Mouse (Mus musculus): ENCODE measurements around the gene Pex11b. TPM values are rescaled to one million over a fixed set of nuclear protein-coding genes. Genes with fewer than 3 reads are reported as not detected.

Gene Pex11b
- total and polyA plus RNA-seq, 2 experiments, result 31.4 to 40.8 TPM

DNA sequence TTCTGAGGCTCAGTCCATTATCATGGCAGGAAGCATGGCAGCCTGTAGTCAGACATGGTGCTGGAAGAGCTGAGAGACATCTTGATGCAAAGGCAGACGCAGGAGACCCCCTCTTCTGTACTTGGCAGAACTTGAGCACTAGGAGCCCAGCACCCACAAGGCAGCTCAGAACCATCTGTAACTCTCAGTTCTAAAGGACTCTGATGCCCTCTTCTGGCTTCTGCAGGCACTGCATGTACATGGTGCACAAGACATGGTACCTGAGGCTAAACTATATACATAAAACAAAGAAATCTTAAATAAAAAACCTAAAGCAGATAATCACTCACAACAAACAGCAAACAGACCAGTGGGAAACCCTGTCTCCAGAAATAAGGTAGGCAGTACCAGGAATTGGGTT is 4.0 kb downstream of the Pex11b start:
- Histone ChIP-seq H3K36me3 (ENCODE audit: control insufficient read depth, insufficient read depth, low read length) (peaks cover 15% of the 10 kb centered on the region; the same call in 1 of the 2 replicates), H3K27me3 (ENCODE audit: control insufficient read depth, insufficient read depth, low read length) (no peaks in the 10 kb centered on the region), H3K27ac (replicated peaks; ENCODE audit: insufficient read depth, low read depth, low read length) (no peak overlapping the region), H3K4me1 (ENCODE audit: control insufficient read depth, insufficient read depth, low read length) (peaks cover 14% of the 10 kb centered on the region), H3K9ac (ENCODE audit: low read depth, low read length) (no peak overlapping the region), H3K79me2 (ENCODE audit: control insufficient read depth, insufficient read depth, low read length) (peaks cover 4% of the 10 kb centered on the region; the same call in 1 of the 2 replicates), H3K4me3 (ENCODE audit: insufficient read depth, low read depth, low read length) (no peak overlapping the region)
- TF ChIP-seq POLR2A (IDR thresholded peaks at IDR 0.05; ENCODE audit: extremely low read depth, insufficient read depth, low read length) (no peak), CTCF (IDR thresholded peaks at IDR 0.05; ENCODE audit: low read depth, low read length) (peak; percentile 69)
- 92% methylated on average over 1 of the region's 1 CpGs for WGBS
- peak; percentile 59 for DNase-seq (ENCODE audit: extremely low read depth, low read depth, low spot score)

DNA sequence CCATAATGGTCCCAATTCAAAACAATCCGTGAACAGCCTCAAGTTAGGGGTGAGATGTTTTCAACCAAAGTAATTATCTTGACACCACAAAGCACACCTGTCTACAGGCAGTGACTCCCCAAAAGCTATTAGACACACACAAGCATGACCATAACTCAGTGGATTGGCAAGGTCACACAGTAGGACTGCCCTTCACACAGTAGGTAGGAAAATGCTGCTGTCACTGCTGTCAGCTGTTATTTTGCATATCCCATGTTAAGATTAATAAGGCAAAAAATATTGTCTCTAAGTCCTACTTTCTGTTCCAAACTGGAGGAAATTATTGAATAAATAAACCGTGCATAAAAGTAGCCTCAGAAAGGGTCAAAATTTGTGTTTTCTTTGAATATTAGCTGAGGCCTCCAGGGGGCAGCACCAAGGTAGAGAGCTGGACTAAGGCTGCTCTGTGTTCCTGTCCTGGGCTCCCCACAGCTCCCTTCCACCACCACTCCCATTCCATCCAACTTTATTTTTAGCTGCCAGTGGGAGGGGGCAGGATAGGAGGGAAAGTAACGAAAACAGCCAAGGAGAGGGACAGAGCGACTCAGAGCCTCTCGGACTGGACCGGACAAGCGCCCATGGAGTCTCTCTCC is 10.0 kb downstream of the Pex11b start, which contains the start of gene Itga10:
TSS of gene Itga10 (plus strand) at position 567 of the 632 bp plus-strand sequence.
- no peak within 1 kb of the TSS for H3K9ac ChIP-seq (ENCODE audit: low read depth, low read length)
- peaks cover 16% of the 10 kb centered on the region for H3K4me1 ChIP-seq (ENCODE audit: control insufficient read depth, insufficient read depth, low read length)
- no peaks in the 10 kb centered on the region for H3K27me3 ChIP-seq (ENCODE audit: control insufficient read depth, insufficient read depth, low read length)
- no peak for DNase-seq (ENCODE audit: extremely low read depth, low read depth, low spot score)
- TF ChIP-seq POLR2A (IDR thresholded peaks at IDR 0.05; ENCODE audit: extremely low read depth, insufficient read depth, low read length), result no peak
- TF ChIP-seq CTCF (IDR thresholded peaks at IDR 0.05; ENCODE audit: low read depth, low read length), result peak; percentile 61
- H3K79me2 ChIP-seq (ENCODE audit: control insufficient read depth, insufficient read depth, low read length), result no peaks in the 10 kb centered on the region; the same call in 1 of the 2 replicates
- H3K36me3 ChIP-seq (ENCODE audit: control insufficient read depth, insufficient read depth, low read length), result peaks cover 11% of the 10 kb centered on the region; the same call in 1 of the 2 replicates
- H3K4me3 ChIP-seq (ENCODE audit: insufficient read depth, low read depth, low read length), result no peak within 1 kb of the TSS
- H3K27ac ChIP-seq (replicated peaks; ENCODE audit: insufficient read depth, low read depth, low read length), result no peak within 1 kb of the TSS; the same call in 1 of the 2 replicates
- 78% methylated on average over 7 of the region's 7 CpGs for WGBS

DNA sequence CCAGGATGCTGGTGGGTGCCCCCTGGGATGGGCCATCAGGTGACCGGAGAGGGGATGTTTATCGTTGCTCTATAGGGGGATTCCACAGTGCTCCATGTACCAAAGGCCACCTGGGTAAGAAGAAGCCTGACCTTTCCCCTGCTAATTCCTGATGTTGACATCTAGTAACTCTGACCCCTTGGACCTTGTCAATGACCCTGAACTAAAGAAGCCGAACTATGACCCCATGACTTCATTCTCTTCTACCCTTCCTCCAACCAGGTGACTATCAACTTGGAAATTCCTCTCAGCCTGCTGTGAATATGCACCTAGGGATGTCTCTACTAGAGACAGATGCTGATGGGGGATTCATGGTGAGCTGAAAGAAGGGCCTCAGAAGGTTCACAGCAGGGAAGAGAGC is 12.2 kb downstream of the Pex11b start:
- H3K4me1 ChIP-seq (ENCODE audit: control insufficient read depth, insufficient read depth, low read length), result peaks cover 16% of the 10 kb centered on the region
- H3K9ac ChIP-seq (ENCODE audit: low read depth, low read length), result no peak overlapping the region
- H3K27me3 ChIP-seq (ENCODE audit: control insufficient read depth, insufficient read depth, low read length), result no peaks in the 10 kb centered on the region
- no peak for TF ChIP-seq CTCF (IDR thresholded peaks at IDR 0.05; ENCODE audit: low read depth, low read length)
- TF ChIP-seq POLR2A (IDR thresholded peaks at IDR 0.05; ENCODE audit: extremely low read depth, insufficient read depth, low read length), result no peak
- H3K27ac ChIP-seq (replicated peaks; ENCODE audit: insufficient read depth, low read depth, low read length), result peak overlapping the region; percentile 82
- H3K36me3 ChIP-seq (ENCODE audit: control insufficient read depth, insufficient read depth, low read length), result peaks cover 9% of the 10 kb centered on the region; the same call in 1 of the 2 replicates
- DNase-seq (ENCODE audit: extremely low read depth, low read depth, low spot score), result peak; percentile 82
- no peaks in the 10 kb centered on the region; the same call in 1 of the 2 replicates for H3K79me2 ChIP-seq (ENCODE audit: control insufficient read depth, insufficient read depth, low read length)
- no peak overlapping the region for H3K4me3 ChIP-seq (ENCODE audit: insufficient read depth, low read depth, low read length)
- 32% methylated on average over 3 of the region's 3 CpGs for whole genome bisulfite sequencing

DNA sequence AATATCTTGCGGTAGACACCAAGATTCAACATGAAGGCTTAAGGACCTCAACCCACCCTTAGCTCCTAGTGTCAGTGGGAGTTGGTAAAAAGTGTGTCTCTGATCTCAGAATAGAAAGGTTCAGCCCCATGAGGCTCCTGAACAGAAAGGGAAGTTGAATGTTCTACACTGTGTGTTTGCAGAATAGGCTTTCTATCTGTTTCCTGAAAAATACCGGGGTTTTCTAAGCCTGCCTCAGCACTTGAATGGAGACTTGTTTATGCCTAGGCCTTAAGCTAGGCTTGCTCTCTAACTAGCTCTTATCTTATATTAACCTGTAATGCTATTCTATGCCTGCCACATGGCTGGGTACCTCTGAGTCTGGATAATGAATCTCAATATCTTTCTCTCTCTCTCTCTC is 25.7 kb downstream of the Pex11b start:
- WGBS, result 72% methylated on average over 2 of the region's 2 CpGs
- Histone ChIP-seq H3K27me3 (ENCODE audit: control insufficient read depth, insufficient read depth, low read length) (no peaks in the 10 kb centered on the region), H3K36me3 (ENCODE audit: control insufficient read depth, insufficient read depth, low read length) (no peaks in the 10 kb centered on the region; the same call in 1 of the 2 replicates), H3K4me3 (ENCODE audit: insufficient read depth, low read depth, low read length) (no peak overlapping the region), H3K27ac (replicated peaks; ENCODE audit: insufficient read depth, low read depth, low read length) (no peak overlapping the region), H3K4me1 (ENCODE audit: control insufficient read depth, insufficient read depth, low read length) (peaks cover 2% of the 10 kb centered on the region), H3K9ac (ENCODE audit: low read depth, low read length) (no peak overlapping the region), H3K79me2 (ENCODE audit: control insufficient read depth, insufficient read depth, low read length) (no peaks in the 10 kb centered on the region)
- DNase-seq (ENCODE audit: extremely low read depth, low read depth, low spot score), result no peak
- TF ChIP-seq CTCF (IDR thresholded peaks at IDR 0.05; ENCODE audit: low read depth, low read length) (no peak), POLR2A (IDR thresholded peaks at IDR 0.05; ENCODE audit: extremely low read depth, insufficient read depth, low read length) (no peak)

DNA sequence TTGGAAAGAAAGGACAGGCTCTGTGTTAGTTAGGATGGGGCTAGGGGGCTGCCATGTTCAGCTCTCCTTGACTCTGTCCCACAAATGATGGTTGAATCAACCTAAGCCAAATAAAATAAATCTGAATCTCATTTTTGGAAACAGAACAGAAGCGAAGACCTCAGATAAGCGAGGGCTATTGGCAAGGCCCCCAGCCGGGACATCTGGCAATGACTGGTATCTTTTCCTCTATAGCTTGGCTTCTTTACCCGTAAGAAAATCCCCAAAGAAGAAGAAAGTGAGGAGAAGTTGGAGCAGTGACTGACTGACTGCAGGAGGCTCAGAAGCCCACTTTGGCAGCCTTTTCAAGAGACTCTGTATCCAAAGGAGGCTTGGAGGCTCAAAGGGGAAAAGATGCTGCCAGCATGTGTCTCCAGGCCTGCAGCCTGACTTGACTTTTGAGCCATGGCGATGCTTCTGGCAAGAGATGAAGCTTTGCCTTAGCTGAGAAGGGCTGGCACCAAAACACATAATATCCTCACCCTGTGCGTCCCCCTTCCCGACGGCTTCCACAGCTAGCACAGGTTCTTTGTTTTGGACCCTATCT is 27.6 kb downstream of the Pex11b start:
- Histone ChIP-seq H3K4me3 (ENCODE audit: insufficient read depth, low read depth, low read length) (no peak overlapping the region), H3K27me3 (ENCODE audit: control insufficient read depth, insufficient read depth, low read length) (no peaks in the 10 kb centered on the region), H3K9ac (ENCODE audit: low read depth, low read length) (no peak overlapping the region), H3K79me2 (ENCODE audit: control insufficient read depth, insufficient read depth, low read length) (no peaks in the 10 kb centered on the region), H3K4me1 (ENCODE audit: control insufficient read depth, insufficient read depth, low read length) (peaks cover 2% of the 10 kb centered on the region), H3K36me3 (ENCODE audit: control insufficient read depth, insufficient read depth, low read length) (no peaks in the 10 kb centered on the region), H3K27ac (replicated peaks; ENCODE audit: insufficient read depth, low read depth, low read length) (no peak overlapping the region)
- WGBS, result 67% methylated on average over 8 of the region's 8 CpGs
- DNase-seq (ENCODE audit: extremely low read depth, low read depth, low spot score), result no peak
- TF ChIP-seq CTCF (IDR thresholded peaks at IDR 0.05; ENCODE audit: low read depth, low read length) (no peak), POLR2A (IDR thresholded peaks at IDR 0.05; ENCODE audit: extremely low read depth, insufficient read depth, low read length) (no peak)

Measured in liver, adult 2 months (tissue).